Mouse (Mus musculus) lung, adult 18-20 months (tissue): ENCODE measurements around the gene Selenos.

Source experiments
- DNase-seq, 2 experiments: peaks; one replicate each; pipeline ENCODE4 v3.0.0; 2022; ENCODE audit warnings: mixed read lengths in 2 of 2

The Selenos gene

DNA sequence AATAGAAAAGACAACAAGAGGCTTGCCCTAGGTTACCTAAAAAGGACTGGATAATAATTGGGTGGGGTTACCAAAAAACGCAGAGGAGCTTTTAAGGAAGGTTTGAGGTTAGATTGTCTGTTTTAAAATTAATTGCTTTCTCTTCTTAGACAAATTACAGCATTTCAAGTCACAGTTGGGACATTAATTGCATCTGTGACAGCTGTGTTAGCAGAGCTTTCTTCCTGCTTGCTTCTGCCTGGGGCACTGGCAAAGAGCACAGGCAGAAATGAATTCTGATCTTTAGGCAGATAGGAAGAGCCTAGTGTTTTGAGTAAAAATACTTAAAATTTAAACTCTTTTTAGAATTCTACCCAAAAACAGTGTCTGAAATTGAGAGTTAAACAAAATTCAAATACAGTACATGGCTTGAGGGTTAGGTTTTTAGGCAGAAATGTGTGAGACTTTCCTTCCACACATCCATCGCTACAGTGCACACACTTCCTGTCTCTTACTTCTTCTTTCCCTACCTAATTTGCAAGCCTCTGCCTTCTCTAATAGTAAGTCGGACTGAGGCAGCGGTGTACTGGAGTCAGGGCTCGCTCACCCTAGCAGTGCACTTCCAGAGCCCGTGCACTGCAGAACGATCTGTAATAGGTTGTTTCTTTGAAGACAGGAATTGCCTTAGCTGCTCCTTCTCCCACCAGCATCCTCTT, 41.4 kb downstream of the Selenos start:
- DNase-seq: no peak

DNA sequence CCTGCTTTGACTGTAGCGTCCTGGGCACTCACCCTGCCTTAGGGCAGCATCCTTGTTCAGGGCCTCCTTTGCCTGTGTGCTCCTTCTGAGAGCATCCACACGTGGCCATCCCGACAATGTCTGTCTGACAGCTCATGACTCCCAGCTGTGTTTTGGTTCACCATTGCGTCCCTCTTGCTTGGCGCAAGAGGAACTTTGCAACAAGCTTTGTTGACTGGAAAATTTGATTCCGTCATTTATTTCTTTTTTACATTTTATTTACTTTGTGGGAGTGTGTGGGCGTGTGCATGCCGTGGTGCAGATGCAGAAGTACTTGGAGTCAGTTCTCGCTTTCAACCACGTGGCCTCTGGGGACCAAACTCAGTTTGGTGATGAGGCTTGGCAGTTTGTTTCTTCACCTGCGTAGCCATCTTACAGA, 45.1 kb downstream of the Selenos start:
- no peak for DNase-seq

- DNase-seq: peak in 1 of 2 experiments; percentile 48
Observed at GRCm38 (mm10) chr7:66125368-66125767, 45.9 kb downstream of the Selenos start.

GRCm38 (mm10) chr7:66127951-66128645, 48.6 kb downstream of the Selenos start:
- no peak for DNase-seq

GRCm38 (mm10) chr7:66128857-66129256, 49.4 kb downstream of the Selenos start:
- no peak for DNase-seq

DNA sequence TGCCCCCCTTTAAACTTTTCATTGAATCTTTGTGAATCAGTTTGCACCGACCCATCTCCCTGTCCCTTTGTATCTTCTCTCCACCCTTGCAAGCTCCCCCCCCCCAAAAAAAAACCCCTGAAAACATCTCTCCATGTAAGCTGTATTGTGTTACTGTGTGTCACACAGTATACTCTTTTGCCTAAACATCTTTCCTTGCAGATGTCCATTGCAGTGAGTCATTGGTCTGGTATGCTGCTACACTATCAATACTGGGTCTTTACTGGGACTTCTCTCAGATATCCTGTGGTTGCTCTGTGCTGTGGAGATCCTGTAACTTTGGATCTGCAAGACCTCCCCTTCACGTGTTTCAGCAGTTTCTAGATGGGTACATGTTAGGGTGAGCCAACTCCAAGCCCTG, 50.8 kb downstream of the Selenos start:
- DNase-seq: no peak

DNA sequence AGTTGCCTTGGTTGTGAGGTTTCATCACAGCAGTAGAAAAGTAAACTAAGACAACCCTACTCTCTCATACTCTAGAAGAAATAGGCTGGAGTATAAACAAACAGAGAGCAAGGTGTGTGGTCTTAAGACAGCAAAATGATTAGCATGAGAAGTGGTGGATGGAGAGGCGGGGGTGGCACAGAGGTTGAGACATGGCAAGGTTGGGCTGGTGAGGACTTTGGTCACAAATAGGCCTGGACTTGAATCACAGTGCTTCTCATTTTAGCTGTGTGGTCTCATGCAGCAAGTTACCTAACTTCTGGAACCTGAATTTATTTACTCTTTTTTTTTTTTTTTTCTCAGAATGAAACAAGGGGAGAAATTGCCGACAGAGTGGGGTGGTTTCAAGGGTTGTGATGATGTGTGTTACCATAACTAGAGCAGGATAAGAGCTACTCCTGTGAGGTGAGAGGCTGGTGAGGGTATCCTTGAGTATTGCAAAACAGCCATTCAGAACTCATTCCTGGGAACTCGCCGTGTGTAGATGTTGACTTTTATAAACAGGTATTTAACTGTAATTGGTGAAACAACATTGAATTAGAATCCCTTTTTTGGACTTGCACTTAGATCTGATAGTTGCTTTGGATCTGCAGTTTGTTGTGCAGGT, 52.5 kb downstream of the Selenos start:
- peak; percentile 84 to 85 for DNase-seq

- DNase-seq: no peak
Observed at GRCm38 (mm10) chr7:66134154-66134553, 54.7 kb downstream of the Selenos start.

DNA sequence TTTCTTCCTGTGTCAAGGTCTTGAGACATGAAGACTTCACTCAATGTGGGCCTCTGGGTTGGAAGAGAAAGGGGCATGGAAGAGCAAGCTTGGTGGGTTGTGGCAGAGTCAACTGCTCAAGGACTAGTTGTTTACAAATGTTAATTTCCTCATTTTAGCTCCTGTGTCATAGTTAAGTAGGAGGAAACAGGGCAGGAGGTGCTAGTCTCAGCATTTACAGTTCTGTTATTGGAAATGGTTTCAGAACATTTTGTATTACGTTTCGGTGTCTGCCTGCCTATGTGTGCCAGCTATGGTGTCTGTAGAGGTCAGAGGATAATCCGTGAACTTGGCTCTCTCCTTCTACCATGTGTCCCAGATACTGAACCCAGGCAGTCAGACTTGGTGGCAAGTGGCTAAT, 56.2 kb downstream of the Selenos start:
- no peak for DNase-seq

DNA sequence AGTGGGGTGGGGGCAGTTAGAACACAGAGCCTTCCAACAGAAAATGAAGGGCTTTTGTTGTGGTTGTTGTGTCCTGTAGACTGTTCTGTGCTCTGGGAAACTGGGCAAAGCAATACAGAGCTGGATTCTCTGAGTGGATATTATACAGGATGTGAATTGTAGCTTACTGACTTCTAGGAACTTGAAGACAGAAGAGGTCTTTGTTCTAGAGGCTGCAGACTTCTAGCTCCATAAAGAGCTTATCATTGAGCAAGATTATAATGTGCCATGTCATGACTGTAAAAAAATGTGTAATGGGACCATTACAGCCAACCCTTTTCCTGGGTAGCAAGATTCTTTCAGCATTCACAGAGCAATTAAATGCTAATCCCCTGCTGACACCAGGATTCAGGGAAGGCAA, 56.7 kb downstream of the Selenos start:
- DNase-seq: no peak

DNA sequence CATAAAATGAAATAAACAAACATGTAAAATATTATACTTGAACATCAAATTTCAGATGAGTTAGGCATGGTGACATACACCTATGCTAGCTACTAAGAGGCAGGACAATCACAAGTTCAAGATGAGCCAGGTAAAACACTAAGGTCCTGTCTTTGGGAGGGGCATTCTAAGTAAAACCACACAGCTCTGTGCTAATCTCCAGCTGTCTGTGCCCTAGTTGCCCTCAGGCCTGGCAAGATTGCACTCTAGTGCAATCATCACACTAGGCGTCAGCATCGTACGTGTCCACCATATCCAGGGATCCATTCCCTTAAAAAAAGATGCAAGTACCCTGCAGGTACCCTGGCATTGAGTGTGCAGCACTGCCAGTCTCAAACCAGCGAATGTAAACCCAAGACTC, 57.9 kb downstream of the Selenos start:
- no peak for DNase-seq

DNA sequence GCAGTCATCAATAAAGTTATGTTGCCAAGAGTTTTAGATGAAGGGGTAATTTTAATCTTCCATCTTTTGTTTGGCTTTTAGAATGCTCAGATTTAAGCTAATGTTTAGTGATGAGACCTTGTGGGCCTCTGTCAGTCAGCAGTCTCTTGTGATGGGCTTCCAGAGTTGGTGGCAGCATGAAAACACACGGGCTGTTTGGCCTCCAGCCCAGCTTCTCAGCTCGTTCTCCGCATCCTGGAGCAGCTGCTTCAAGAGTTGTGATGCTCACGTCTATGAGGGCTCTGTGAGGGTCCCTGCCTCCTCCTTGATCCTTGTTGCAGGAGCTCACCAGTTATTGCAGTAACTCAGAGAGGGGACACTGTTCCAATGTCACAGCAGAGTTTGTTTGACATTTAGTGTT, 58.9 kb downstream of the Selenos start:
- DNase-seq: no peak

- no peak for DNase-seq
Observed at GRCm38 (mm10) chr7:66138878-66139277, 59.4 kb downstream of the Selenos start.
